Mouse (Mus musculus): Measurements from ENCODE around the gene Pak1ip1.
A peak's percentile ranks its signal among the peaks of the same experiment; 100 is the strongest.
"Not testable (repeated sequence)": the region's sequence is repeated elsewhere in the genome, so short reads cannot be mapped to it uniquely, and the experiment has no call there.

Pak1ip1 gene

DNA sequence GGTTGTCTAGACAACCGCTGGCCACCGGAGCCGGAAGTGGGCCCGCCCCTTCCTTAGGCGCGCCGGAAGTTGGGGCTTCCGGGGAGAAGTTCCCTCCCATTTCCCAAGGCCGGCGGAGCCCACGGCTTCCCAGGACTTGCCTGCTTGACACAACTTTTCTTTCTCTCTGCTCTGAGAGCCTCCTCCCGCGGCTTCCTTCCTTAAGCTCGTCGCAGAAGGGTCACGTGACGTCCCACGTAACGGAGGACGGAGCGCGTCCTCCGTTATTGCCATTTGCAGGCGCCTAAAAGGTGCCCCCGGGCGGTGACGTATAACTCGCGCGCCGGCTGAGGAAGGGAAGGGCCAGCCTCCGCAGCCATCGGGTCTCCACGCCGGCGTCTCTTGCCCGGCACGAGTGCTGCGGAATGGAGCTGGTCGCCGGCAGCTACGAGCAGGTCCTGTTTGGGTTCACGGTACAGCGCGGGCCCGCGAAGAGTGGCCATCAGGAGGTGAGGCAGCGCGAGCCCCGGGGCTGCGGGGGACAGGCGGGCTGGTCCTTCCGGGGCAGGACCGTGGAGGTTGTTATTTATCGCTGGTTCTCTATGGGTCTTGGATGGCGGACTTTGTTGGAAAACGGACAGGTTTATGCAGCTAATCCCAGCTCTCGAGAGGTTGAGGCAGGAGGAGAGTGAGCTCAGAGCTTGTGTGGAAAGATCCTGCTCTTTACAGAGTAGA lies at the start of gene Pak1ip1:
Pak1ip1 (plus strand) TSS at position 98 of the 714 bp plus-strand sequence.
- peak; percentile 93 for DNase-seq

DNA sequence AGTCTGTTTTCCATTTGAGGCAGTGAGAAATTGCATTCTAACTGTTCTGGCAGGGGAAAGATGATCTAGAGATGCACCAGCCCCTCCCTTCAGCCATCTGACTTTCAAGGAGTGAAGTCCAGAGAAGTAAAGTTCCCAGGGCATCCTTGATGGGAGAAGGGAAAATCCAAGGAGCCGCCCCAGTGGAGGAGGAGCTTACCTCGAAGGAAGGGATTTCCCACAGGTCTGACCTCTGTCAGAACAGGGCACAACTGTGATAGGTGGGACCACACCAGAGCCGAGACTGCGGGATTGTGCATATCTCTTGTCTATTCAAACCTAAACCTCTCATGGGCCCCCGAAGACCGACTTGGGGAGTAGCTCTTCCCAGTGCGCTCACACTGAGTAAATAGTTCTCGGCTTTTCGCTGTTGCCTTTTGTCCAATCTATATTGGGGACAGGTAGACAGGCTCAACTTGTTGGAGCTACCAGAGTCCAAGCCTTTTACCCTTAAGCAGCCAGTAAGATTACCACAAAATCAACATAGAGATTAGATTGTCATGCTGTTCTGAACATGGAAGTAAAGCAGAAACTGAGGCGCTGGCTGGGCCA lies 49.3 kb upstream of the Pak1ip1 start:
- no peak for DNase-seq

DNA sequence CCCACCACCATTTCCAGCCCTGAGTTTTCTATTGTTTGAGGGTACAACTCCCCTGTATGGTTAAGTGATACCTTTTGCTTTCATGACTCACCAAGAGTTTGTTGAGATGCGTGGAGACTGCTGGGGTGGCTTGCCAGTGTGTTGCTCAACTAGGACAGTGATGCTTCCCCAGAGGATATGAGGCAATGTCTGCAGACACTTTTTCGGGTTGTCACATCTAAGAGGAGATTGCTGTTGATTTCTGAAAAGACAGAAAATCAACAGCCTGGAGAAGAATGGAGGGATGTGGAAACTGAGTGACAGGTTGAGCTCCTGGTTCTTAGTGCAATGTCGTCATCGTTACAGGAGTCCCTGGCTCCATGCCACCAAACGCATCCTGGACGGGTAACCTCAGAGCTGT lies 47.6 kb upstream of the Pak1ip1 start:
- DNase-seq: no peak

DNA sequence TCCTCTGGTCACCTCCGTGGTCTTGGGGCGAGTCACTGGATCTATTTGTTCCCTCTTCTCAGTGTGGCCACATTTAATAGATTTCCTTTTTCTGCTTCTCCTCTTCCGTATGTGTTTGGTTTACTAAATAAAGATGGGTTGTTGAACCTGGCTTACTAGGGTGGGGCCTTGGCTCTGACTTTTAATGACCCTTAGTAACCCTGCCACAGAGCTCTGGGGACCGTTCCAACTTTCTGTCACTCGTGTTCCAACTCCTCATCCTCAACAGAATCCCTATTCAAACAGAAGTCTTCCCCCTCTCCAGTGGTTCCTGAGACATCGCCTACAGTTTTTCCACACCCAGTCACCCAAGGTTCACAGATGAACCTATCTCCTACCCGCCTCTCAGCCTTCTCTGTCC lies 45.0 kb upstream of the Pak1ip1 start:
- DNase-seq: no peak

DNA sequence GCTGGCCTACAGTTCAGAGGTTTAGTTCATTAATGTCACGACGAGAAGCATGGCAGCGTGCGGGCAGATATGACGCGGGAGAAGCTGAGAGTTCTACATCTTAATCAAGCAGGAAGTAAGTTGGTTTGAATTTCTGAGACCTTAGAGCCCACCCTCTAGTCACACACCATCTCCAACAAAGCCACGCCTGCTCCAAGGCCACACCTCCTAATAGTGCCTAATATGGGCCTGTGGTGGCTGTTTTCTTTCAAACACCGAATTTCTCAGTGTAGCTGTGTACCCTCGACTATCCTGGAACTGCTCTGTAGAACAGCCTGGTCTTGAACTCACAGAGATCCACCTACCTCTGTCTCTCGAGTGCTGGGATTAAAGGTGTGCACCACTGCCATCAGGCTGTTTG lies 33.2 kb upstream of the Pak1ip1 start:
- DNase-seq: no peak

DNA sequence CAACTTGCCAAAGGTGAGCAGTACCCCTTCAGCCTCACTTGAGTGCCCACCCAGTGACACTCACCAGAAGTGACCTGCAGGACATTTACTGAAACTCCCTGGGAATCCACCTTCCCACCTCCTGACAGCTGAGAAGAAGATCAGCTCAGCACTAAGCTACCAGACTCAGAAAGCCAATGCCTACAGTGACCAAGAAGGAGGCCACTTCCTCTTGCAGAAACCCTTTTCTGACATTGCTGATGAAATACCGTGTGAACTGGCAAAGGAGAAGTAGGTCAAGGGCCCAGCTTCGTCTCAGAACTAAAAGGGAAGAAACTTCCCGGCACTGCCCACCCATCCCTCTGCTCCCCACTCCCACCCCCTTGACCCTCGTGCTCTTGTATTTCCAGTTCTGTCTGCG lies 32.3 kb upstream of the Pak1ip1 start:
- no peak for DNase-seq

DNA sequence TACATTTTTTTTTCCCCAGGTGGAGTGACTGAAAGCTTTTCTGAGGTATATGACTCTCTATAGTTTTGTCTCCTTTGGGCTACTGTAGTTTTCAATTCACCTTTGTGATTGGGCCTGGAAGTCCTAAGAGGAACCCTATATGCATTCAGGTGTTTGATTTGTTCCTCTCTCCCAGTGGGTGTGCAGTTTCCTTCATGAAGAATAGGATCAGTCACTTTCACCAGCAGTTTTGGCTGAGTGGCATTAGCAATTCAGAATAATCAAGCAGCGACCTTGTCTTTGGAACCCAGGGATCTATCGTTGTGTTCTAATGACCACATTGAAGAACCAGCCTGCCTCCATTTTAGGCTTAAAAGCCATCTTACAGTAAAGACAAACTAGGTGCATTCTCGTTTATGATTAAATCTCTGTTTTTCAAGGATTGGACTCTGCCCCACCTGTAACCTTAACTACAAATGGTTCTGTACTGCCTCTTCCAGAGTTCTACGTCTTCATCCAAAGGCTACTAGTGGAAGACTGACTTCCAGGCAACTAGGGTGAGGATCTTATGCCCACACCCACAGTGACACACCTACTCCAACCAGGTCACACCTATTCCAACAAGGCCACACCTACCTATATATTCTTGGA lies 30.9 kb upstream of the Pak1ip1 start:
- DNase-seq: no peak

DNA sequence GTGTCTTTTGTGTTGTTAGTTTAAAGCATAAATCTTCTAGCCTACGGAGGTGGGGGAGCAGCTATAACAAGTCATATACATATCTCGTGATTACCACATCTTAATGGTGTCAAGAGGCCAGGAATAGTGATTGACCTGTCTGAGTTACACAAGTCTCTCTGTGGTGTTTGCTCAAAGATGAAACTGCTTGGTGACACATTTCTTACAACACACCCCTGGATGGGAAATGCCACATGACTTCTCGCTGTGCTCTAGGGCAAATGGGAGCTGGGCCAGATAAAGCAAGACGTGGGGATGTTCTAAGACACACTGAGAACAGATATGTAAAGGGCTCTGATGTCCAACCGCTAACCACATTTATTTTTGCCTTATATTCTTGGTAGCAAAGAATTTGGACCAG lies 29.6 kb upstream of the Pak1ip1 start:
- no peak for DNase-seq

DNA sequence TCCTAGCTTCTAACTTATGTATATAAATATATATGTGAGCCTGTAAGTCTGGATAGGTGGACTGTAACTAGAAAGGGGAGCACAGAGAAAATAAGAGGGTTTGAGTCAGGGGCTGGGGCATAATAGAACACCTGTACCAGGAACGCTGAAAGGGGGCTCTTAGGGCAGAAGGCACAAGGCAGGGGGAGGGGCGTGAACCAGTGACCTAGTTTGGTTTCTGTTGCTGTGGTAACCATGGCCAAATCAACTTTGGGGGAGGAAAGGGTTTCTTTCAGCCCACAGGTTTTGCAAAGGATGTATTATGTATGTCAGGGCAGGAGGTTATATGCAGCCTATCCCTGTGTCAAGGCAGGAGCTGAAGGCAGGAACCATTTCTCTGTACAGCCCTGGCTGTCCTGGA lies 29.0 kb upstream of the Pak1ip1 start:
- no peak for DNase-seq

DNA sequence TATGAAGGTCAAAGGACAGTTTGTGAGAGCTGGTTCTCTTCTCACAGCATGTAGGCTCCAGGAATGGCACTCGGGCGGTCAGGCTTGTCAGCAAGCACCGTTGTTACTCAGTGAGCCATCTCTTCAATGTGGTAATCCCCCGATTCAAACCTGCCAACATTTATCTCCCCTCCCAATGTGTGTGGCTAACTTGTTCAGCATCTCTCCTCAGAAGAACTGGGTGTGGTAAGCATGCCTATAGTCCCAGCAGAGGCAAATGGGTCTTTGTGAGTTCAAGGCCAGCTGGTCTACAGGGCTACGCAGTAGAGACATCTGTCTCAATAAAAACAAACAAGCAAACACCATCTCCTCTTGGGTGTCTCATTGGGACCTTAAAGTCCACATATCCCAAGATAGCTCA lies 27.8 kb upstream of the Pak1ip1 start:
- DNase-seq: no peak

DNA sequence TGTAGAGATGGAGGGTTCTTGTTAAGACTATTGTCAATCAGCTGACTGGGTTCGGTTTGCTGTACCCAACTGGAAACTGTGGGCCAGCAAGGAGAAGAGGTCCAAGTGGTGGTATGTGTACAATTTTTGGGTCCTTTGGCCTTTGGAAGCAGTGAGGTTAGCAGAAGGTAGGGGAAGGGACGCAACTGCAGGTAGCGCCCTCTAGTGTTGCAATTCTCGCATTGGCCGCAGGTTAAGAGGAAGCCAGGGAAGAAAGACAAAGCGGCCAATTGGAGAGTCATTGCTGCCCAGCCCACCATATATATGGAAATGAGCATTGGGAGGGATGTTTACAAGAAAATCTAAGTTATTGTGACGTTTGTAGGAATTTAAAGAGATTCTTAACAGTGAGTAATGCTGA lies 23.2 kb upstream of the Pak1ip1 start:
- no peak for DNase-seq

DNA sequence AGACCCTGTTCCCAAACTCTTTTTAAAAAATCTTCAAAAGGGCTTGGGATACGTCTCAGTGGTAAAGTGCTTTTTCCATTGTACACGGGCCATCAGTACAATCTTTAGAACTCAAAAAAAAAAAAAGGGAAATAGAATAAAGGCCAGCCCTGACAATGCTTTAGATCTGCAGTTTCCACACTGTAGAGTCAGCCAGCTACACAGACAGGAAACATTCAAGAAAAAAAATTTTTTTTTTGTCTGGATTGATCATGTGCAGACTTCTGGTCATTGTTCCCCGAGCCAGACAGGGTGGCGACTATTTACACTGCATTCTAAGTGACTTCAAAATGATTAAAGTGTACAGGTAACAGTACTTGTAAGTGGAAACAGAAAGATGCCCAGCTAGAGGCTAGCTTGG lies 22.2 kb upstream of the Pak1ip1 start:
- no peak for DNase-seq

DNA sequence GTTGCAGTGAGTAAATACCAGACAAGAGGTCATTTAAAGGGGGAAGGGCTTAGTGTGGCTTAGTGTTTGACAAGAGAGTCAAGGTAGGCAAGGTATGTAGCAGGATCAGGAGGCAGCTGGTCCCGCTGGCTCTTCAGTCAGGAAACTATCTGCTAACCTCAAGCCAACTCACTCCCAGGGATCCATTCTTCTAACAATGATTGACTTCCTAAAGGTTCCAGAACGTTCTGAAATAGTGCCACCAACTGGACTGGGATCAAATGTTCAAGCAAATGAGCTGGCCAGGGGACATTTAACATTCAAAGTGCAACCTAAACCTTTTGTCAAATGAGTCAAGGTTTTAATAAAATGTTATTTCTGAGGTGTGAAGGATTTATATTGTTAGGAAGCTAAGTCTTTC lies 21.5 kb upstream of the Pak1ip1 start:
- no peak for DNase-seq

DNA sequence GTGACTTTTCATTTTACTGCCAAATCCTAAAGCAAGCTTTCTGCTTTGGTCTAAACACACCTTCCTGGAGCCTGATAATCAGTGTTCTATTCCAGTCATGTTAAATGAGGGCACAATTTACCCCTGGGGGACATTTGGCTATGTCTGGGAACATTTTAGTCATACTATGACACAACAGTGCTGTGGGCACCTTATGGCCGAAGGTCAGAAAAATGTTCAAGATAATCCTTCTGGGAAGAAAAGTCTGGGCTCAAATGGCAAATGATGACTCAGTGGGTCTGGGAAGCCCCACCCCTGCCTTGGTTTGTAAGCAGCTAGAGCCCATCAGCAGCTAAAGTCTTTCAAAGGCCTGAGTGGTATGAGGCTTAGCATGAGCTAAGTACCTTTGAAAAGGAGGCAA lies 18.1 kb upstream of the Pak1ip1 start:
- no peak for DNase-seq

DNA sequence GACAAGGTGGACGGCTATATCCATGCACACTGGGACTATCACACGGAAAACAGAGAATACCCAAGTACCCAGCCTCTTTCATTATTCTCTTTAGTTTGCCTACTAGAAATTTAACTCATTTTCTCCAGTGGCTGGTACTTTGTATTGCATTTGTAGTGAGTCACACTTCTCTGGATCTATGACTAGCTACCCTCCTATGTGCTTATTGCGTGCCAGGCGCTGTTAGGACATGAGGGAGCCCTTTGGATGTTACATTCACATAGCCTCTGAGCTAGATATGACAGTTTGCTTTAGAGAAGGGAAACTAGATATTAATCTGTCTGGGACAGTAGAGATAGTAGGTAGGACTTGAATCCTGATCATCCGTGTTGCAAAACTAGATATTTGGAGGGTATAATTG lies 14.7 kb upstream of the Pak1ip1 start:
- no peak for DNase-seq

DNA sequence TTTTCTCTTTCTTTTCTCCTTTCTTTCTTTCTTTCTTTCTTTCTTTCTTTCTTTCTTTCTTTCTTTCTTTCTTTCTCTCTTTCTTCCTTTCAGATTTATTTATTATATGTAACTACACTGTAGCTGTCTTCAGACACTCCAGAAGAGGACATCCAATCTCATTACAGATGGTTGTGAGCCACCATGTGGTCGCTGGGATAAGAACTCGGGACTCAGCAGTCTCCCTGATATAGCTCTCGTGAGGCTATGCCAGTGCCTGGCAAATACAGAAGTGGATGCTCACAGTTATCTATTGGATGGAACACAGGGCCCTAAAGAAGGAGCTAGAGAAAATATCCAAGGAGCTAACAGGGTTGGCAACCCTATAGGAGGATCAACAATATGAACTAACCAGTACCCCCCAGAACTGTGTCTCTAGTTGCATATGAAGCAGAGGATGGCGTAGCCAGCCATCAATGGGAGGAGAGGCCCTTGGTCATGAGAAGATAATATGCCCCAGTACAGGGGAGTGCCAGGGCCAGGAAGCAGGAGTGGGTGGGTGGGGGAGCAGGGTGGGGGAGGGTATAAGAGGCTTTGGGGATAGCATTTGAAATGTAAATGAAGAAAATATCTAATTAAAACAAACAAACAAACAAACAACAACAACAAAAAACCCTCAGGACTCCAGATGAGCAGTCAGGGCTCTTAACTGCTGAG lies 13.1 kb upstream of the Pak1ip1 start:
- DNase-seq: not testable (repeated sequence)

DNA sequence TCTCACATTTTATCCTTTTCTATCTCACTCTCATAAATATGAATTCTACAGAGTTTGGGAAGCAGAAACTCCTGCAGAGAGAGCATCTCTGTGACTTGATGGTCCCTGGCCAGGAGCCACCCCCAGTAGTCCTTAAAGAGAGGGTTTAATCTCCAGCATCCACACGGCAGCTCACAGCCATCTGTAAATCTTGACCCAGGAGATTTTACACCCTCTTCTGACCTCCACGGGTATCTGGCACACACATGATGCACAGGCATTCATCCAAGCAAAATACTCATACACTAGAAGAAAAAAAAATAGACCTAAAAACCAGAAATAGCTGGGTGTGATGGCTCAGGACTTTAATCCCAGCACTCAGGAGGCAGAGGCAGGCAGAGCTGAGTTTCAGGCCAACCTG lies 12.4 kb upstream of the Pak1ip1 start:
- DNase-seq: no peak

DNA sequence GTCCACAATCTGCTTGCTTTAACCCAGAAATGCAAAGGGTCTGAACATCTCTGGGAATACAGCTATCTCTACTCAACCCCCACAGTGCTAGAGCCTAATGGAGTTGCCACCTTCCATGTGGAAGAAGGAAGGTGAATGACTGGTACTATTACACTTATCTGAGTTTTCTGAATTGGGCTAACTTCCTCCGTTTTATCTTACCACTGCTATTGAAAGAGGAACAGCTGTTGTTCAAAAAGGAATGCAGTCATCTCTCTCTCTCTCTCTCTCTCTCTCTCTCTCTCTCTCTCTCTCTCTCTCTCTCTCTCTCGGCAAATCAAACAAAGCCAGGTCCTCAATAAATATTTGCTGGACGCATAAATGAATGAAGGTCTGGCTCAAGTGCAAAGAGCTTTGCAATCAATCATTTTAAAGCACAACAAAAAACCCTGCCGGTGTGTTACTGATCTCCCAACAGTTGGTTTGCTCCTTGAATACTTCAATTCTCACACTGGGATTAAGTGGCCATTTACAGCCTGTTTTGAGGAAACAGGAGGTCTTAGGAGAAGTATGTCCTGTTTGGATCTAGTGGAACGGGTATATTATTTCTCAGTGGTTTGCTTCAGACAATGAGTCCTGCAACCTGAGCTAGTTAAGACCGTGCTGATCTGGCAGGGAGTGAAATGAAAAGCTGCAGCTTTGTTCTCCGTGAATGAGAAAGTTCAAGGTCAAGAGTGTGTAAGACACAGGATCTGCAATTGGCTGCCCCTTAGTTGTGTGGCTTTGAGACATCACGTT lies 6.1 kb upstream of the Pak1ip1 start:
- no peak for DNase-seq

DNA sequence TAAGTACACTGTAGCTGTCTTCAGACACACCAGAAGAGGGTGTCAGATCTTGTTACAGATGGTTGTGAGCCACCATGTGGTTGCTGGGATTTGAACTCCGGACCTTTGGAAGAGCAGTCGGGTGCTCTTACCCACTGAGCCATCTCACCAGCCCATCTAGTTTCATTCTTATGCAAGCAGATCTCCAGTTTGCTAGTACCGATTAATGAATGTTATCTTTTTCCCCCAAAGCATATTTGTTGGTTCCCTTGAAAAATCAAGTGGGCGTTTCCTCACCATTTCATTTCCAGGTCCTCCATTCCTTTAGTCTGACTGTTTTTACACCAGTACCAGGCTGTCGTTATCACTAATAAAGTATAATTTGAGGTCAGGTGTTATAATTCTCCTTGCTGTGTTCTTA lies 2.3 kb upstream of the Pak1ip1 start:
- DNase-seq: not testable (repeated sequence)

DNA sequence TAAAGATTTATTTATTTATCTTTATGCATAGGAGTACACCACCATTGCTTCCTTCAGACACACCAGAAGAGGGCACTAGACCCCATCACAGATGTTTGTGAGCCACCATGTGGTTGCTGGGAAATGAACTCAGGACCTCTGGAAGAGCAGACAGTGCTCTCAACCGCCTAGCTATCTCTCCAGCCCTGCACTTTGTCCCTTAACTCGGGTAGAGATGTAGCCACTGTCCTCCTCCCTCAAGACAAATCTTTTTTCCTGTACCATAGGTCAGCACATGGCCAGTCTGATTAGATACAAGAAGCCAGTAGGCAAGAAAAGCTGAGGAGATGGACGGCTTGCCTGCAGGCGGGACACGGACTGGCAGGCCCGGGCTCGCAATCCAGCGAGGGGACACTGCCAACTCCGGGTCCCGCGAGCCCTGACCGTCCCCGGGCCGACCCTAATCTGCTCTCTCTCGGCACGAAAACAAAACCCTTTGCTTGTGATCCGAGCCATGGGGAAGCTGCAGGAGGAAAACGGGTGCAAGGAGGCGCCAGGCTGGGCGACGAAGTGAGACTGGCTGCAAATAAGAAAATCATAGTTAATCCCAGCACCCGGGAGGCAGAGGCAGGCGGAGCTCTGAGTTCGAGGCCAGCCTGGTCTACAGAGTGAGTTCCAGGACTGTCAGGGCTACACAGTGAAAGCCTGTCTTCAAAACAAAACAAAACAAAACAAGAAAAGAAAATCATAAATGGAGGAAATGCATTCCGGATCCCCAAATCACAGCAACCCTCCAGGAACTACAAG lies 490 bp upstream of the Pak1ip1 start:
- DNase-seq: peak; percentile 16

DNA sequence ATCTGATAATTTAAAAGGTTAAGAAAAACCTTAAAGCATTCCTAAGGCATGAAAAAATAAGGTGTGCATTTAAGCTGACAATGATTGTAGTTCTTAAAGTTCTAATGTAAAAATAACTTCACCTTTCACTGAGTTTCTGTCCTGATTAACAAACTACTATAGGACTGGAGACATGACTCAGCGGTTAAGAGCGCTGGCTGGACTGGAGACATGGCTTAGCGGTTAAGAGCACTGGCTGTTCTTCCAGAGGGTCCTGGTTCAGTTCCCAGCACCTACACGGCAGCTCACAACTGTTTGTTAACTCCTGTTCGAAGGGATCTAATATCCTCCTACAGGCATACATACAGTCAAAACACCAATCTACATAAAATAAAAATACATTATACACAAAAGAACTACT lies 1.2 kb downstream of the Pak1ip1 start:
- DNase-seq: no peak

DNA sequence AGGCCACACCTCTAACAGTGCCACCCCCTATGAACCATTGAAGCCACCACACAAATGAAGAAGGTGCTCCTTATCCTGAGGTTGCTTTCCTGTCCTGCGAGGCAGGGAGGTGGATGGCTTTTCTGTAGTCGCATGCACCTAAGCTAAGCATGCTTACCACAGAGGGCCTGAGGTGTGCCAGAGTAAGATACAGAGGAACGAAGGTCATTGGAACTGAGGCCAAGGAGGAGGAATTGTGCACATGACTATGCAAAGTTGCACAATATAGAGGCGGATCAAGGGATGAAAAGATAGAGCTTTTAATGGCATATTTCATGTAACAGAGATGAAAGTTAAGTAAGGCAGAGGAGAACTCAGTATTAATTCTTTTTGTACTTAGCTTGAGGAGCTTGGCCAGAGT lies 5.4 kb downstream of the Pak1ip1 start:
- DNase-seq: no peak

All from cerebellum, adult 8-10 months (tissue).